Mouse (Mus musculus): ENCODE results near the gene Dbh.

The Dbh gene

GRCm38 (mm10) chr2:27166074-27166473 lies 1.0 kb downstream of the Dbh start:
- peak; percentile 46 for DNase-seq

GRCm38 (mm10) chr2:27166999-27167398 lies 2.0 kb downstream of the Dbh start:
- no peak for DNase-seq

- DNase-seq: no peak
These were observed 9.2 kb downstream of the Dbh start for GRCm38 (mm10) chr2:27174242-27174641.

GRCm38 (mm10) chr2:27175696-27176267 lies 10.7 kb downstream of the Dbh start:
- peak; percentile 63 for DNase-seq

GRCm38 (mm10) chr2:27179101-27179500 lies 14.1 kb downstream of the Dbh start:
- DNase-seq: no peak

- no peak for DNase-seq
These were observed 16.9 kb downstream of the Dbh start for GRCm38 (mm10) chr2:27181907-27182306.

GRCm38 (mm10) chr2:27183734-27184133 lies 18.7 kb downstream of the Dbh start:
- DNase-seq: no peak

- no peak for DNase-seq
These were observed 22.5 kb downstream of the Dbh start for GRCm38 (mm10) chr2:27187531-27187930.

GRCm38 (mm10) chr2:27189994-27190393 lies 25.0 kb downstream of the Dbh start:
- no peak for DNase-seq

GRCm38 (mm10) chr2:27198551-27199246 lies 33.7 kb downstream of the Dbh start:
- peak; percentile 63 for DNase-seq

GRCm38 (mm10) chr2:27200586-27200985 lies 35.6 kb downstream of the Dbh start:
- DNase-seq: no peak

- no peak for DNase-seq
These were observed 40.6 kb downstream of the Dbh start for GRCm38 (mm10) chr2:27205666-27206065.

- no peak for DNase-seq
These were observed 41.2 kb downstream of the Dbh start for GRCm38 (mm10) chr2:27206128-27206797.

- DNase-seq: no peak
These were observed 42.1 kb downstream of the Dbh start for GRCm38 (mm10) chr2:27207126-27207525.

GRCm38 (mm10) chr2:27209370-27209769 lies 44.3 kb downstream of the Dbh start:
- DNase-seq: peak; percentile 30

GRCm38 (mm10) chr2:27209816-27210215 lies 44.8 kb downstream of the Dbh start:
- peak; percentile 85 for DNase-seq

GRCm38 (mm10) chr2:27210255-27210654 lies 45.2 kb downstream of the Dbh start:
- DNase-seq: peak; percentile 78

GRCm38 (mm10) chr2:27210676-27211210 lies 45.7 kb downstream of the Dbh start:
- DNase-seq: no peak

GRCm38 (mm10) chr2:27211966-27212893 lies 47.2 kb downstream of the Dbh start:
- peak; percentile 22 for DNase-seq

- no peak for DNase-seq
These were observed 50.5 kb downstream of the Dbh start for GRCm38 (mm10) chr2:27215537-27215936.

GRCm38 (mm10) chr2:27218121-27218544 lies 53.1 kb downstream of the Dbh start:
- DNase-seq: no peak

GRCm38 (mm10) chr2:27218569-27218968 lies 53.5 kb downstream of the Dbh start:
- no peak for DNase-seq

GRCm38 (mm10) chr2:27223012-27223421 lies 58.0 kb downstream of the Dbh start:
- no peak for DNase-seq
